Comparison of ENCODE assay signal across 7 mouse cellular contexts in genomic region chr16:13109990-13110595, GRCm38 (mm10). TPM values are rescaled to one million over a fixed set of nuclear protein-coding genes. Genes with fewer than 3 reads are reported as not detected.
DNase-seq lines count a peak whose midpoint lies in the region; ATAC-seq and TF ChIP-seq lines count a peak whose summit lies in the region.

No protein-coding gene starts in this region.

- H3K4me2 ChIP-seq in embryonic facial prominence, embryonic 14.5 days (ENCODE audit: low read depth, low read length), result peak overlapping the region; percentile 69

- peak; percentile 63 for ATAC-seq in embryonic facial prominence, embryonic 14.5 days (ENCODE audit: low read depth)

- no peak for TF ChIP-seq POLR2A in small intestine, adult 2 months (IDR thresholded peaks at IDR 0.05; ENCODE audit: low read depth, low read length)

- no peaks in the 10 kb centered on the region for H3K9me3 ChIP-seq in embryonic facial prominence, embryonic 14.5 days (ENCODE audit: control insufficient read depth, low read length)
- H3K9me3 ChIP-seq in limb, embryonic 10.5 days (replicated peaks), result no peaks in the 10 kb centered on the region

- H3K36me3 ChIP-seq in embryonic facial prominence, embryonic 14.5 days (ENCODE audit: control insufficient read depth, insufficient read depth, low read length), result peaks cover 23% of the 10 kb centered on the region
- peaks cover 30% of the 10 kb centered on the region for H3K36me3 ChIP-seq in limb, embryonic 10.5 days
- peaks cover 17% of the 10 kb centered on the region for H3K36me3 ChIP-seq in small intestine, adult 2 months (ENCODE audit: control insufficient read depth, insufficient read depth, low read length)

- peaks cover 7% of the 10 kb centered on the region for H3K4me1 ChIP-seq in embryonic facial prominence, embryonic 14.5 days (ENCODE audit: control insufficient read depth, insufficient read depth, low read length)
- peaks cover 8% of the 10 kb centered on the region for H3K4me1 ChIP-seq in limb, embryonic 10.5 days
- peaks cover 4% of the 10 kb centered on the region; the same call in 1 of the 2 replicates for H3K4me1 ChIP-seq in small intestine, adult 2 months (ENCODE audit: control insufficient read depth, insufficient read depth, insufficient read length, low read length)

- H3K9ac ChIP-seq in embryonic facial prominence, embryonic 14.5 days (ENCODE audit: low read depth, low read length), result peak overlapping the region; percentile 76

- H3K4me3 ChIP-seq in embryonic facial prominence, embryonic 14.5 days (ENCODE audit: low read depth, low read length), result peak overlapping the region; percentile 51
- H3K4me3 ChIP-seq in limb, embryonic 10.5 days, result peak overlapping the region; percentile 82
- peak overlapping the region; percentile 94 for H3K4me3 ChIP-seq in small intestine, adult 2 months (ENCODE audit: low read depth, low read length)

- no peak for TF ChIP-seq CTCF in small intestine, adult 2 months (IDR thresholded peaks at IDR 0.05; ENCODE audit: extremely low read depth, insufficient read length, insufficient replicate concordance, low read depth, low read length)

- peak; percentile 4 for DNase-seq in retina, adult 2 months (ENCODE audit: low read depth, low spot score)
- DNase-seq in retina, embryonic 14.5 days (ENCODE audit: low spot score), result no peak
- DNase-seq in embryonic facial prominence, embryonic 14.5 days (ENCODE audit: low spot score), result no peak
- DNase-seq in limb, embryonic 10.5 days (ENCODE audit: low spot score), result no peak
- no peak for DNase-seq in retina, postnatal 1 day
- DNase-seq in layer of hippocampus, adult 8-10 months (ENCODE audit: low spot score in 2 of 2), result no peak

- WGBS in embryonic facial prominence, embryonic 14.5 days, result under 1% methylated on average over 28 of the region's 32 CpGs
- WGBS in limb, embryonic 10.5 days, result 2% methylated on average over 32 of the region's 32 CpGs
- 1% methylated on average over 32 of the region's 32 CpGs for WGBS in small intestine, adult 2 months

- H3K27ac ChIP-seq in embryonic facial prominence, embryonic 14.5 days (replicated peaks; ENCODE audit: low read depth, low read length), result peak overlapping the region; percentile 77
- peak overlapping the region; percentile 92 for H3K27ac ChIP-seq in limb, embryonic 10.5 days
- peak overlapping the region; percentile 59 for H3K27ac ChIP-seq in small intestine, adult 2 months (ENCODE audit: insufficient read depth, low read depth, low read length)

- no peaks in the 10 kb centered on the region for H3K27me3 ChIP-seq in embryonic facial prominence, embryonic 14.5 days (replicated peaks; ENCODE audit: control insufficient read depth, insufficient read depth, low read length)
- no peaks in the 10 kb centered on the region for H3K27me3 ChIP-seq in limb, embryonic 10.5 days (ENCODE audit: low read depth, poor library complexity, severe bottlenecking)
- H3K27me3 ChIP-seq in small intestine, adult 2 months (ENCODE audit: control insufficient read depth, insufficient read depth, low read length), result no peaks in the 10 kb centered on the region

RNA-seq across cellular contexts. Expression of gene Ercc4, which starts 0.6 kb away (rescaled TPM):
- 11.8 and 13.3 TPM in 2 replicates for polyA plus RNA-seq in embryonic facial prominence, embryonic 14.5 days (2014; fragmentation: Nextera tagmentation; extraction: Ambion mirVana)
- polyA plus RNA-seq in limb, embryonic 10.5 days (2016; fragmentation: Nextera tagmentation; extraction: Ambion mirVana), result 11.0 and 12.2 TPM in 2 replicates
- 4.1 and 10.9 TPM in 2 replicates for polyA plus RNA-seq in small intestine, adult 2 months (2012; rRNA removed)
- total RNA-seq in layer of hippocampus, adult 8-10 months (2022), result 10 to 100 TPM; 22.2 to 35.9 (median 24.4) TPM
